Mouse (Mus musculus): ENCODE measurements around the gene Nova2.

Nova2 gene

GRCm38 (mm10) chr7:18926041-18926790 lies 528 bp downstream of the Nova2 start:
- DNase-seq = peak; percentile 63 to 68

GRCm38 (mm10) chr7:18926911-18927310 lies 1.2 kb downstream of the Nova2 start:
- no peak for DNase-seq

- peak; percentile 50 to 65 for DNase-seq
Measured at GRCm38 (mm10) chr7:18927759-18928158, 2.1 kb downstream of the Nova2 start.

DNA sequence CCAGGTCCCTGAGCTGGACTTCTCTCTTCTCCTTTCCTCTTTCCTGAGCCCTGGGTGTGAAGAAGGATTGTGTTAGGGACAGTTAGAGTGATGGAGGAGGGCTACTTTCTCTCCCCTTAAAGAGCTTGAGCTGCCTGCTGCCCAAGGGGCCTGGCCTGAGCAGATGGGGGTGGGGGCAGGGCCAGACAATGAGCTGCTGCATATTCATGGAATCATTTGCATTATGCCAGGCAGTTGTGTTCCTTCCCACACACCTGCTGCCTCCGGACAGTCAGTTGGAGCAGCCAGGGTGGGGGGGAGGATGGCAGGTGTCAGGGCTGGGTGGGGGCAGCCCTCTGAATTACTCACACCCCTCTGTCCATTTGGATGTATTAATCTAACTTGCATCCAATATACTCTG lies 16.7 kb downstream of the Nova2 start:
- DNase-seq = no peak

GRCm38 (mm10) chr7:18942815-18943214 lies 17.1 kb downstream of the Nova2 start:
- DNase-seq = no peak

DNA sequence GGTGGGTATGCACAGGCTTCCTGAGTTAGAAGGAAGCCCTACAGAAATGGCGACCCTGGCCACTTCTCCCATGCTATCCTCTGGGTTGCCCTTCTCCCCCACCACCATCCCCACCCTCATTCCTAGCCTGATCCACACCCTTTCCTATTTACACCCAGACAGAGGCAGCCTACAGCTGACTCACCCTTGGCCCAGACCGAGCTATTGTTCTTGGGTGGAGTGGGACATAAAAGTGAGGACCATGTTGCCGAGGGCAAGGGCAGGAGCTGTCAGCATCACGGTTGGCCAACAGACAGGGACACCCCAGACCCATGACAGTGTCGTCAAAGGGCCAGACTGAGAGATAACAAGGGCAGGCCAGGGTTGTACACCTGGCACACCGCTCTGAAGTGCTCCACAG lies 22.5 kb downstream of the Nova2 start:
- peak; percentile 72 to 87 for DNase-seq

DNA sequence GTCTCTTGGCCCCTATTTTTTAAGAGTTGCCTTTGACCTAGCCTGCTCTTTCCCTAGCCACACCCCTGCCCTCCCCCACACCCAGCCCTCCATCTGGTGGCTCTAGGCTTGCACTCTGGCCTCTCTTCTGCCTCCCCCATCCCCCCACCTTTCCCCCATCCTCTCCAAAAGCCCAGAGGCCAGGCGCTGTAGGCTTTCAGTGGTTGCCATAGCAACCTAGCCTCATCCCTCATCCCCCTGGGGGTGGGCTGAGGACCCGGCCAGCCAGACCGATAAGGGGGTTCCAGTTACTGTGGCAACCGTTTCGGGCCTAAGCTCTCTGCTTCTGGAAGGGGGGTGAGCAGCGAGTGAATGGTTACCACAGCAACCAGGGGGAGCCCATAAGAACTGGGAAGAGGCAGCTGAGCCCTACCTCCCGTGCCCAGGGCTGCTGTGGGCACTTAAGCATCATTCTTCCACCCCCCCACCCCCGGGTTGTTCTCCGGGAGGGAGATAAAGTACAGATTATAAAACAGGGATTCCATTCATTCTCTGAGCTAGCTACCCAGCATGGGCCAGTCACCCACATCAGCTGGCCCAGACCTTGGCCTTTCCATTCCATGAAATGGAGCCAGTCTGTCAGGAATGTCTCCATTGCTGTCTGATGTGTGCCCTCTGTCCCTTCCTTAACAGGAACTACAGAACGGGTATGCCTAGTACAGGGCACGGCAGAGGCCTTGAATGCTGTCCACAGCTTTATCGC lies 24.3 kb downstream of the Nova2 start:
- no peak for DNase-seq

- DNase-seq = peak in 1 of 2 experiments; percentile 13
Measured at GRCm38 (mm10) chr7:18950523-18951315, 25.0 kb downstream of the Nova2 start.

DNA sequence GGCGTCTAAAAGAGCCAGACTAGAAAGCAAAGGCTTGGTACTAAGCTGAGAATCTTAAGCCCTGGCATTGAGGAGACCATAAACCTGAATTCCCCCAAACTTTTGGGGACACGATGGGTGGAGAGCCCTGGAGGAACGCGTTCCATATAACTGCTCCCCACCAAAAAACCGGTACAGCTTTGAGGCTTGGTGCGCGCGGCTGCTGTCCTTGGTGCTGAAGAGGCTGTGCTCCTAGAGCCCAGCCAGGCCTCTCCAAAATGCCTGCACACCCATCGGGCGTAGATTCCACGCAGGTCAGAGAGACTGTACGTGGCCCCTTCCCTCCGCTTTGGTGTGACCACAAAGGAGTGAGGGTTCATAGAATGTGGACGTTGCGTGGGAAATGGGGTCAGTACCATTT lies 25.7 kb downstream of the Nova2 start:
- DNase-seq = peak; percentile 47 to 62

- peak; percentile 71 to 87 for DNase-seq
Measured at GRCm38 (mm10) chr7:18957569-18958383, 32.1 kb downstream of the Nova2 start.

DNA sequence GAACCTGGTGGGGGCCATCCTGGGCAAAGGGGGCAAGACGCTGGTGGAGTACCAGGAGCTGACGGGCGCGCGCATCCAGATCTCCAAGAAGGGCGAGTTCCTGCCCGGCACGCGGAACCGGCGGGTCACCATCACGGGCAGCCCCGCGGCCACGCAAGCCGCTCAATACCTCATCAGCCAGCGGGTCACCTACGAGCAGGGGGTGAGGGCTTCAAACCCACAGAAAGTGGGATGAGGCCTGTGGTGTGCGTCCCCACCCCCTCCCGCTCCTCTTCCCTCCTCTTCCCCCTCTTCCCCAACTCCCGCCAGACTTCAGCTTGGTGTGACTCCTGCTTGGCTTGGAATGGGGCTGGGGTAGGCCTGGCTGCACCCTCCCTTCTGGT lies 32.7 kb downstream of the Nova2 start:
- DNase-seq = no peak

GRCm38 (mm10) chr7:18959446-18959845 lies 33.8 kb downstream of the Nova2 start:
- DNase-seq = peak; percentile 72 to 73

DNA sequence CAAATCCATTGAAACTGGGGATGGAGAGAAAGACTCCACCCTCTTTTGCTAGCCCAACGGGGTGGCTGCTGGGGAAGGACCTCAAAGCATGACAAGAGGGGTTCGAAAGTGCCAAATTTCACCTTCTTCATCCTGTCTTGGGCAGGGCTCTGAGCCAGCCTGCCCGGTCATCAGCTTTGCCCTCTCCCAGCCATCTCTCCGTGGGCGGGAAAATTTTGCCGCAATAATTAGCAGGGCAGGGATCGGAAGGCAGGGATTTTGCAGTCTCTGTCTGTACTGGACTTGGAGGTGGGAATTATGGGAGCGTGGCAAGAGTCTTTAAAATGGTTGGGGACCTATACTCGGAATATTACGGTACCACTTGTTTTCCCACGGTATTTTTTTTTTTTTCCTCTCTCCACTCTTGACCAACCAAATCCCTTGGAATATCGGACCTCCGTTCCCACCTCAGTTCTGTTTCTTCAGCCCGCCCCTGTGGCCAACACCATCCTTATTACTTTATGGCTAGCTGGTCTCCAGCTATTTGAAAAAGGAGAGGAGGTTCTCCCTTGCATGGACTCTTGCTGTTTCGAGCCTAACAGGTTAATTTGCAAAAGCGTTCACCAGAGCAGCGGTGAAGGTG lies 36.6 kb downstream of the Nova2 start:
- DNase-seq = no peak

- no peak for DNase-seq
Measured at GRCm38 (mm10) chr7:18962795-18963194, 37.1 kb downstream of the Nova2 start.

- no peak for DNase-seq
Measured at GRCm38 (mm10) chr7:18963294-18963843, 37.7 kb downstream of the Nova2 start.

- no peak for DNase-seq
Measured at GRCm38 (mm10) chr7:18965312-18965711, 39.6 kb downstream of the Nova2 start.

- no peak for DNase-seq
Measured at GRCm38 (mm10) chr7:18967603-18968002, 41.9 kb downstream of the Nova2 start.

- DNase-seq = no peak
Measured at GRCm38 (mm10) chr7:18970956-18971355, 45.3 kb downstream of the Nova2 start.

DNA sequence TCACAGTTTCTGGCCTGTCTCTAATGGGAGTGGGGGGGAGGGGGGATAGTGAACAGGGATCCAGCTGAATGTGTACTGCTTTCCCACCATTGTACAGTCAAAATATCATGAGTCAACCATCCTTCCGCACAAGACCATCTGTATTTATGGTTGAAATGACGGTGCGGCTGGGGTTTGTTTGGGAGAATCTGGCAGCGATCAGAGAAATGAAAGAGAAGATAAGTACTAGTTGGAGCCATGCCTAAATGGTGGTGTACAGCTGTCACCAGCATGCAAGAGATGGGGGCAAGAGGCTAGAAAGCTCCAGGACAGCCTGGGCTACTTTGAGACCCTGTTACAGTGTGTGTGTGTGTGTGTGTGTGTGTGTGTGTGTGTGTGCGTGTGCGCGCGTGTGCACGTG lies 52.7 kb downstream of the Nova2 start:
- no peak for DNase-seq

DNA sequence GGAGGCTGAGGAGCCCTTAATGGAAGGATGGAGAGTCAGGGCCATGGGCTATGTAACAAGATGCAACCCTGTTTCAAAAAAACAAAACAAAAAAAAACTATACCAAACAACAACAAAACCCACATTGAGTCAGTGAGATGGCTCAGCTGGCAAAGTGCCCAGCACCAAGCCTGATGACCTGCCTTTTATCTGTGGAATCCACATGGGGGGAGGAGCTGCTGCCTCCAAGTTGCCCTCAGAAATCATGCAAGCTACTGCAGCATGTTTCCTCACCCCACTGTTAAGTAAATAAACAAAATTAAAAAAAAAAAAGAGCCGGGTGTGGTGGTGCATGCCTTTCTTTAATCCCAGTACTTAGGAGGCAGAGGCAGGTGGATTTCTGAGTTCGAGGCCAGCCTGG lies 60.8 kb downstream of the Nova2 start:
- DNase-seq = no peak

DNA sequence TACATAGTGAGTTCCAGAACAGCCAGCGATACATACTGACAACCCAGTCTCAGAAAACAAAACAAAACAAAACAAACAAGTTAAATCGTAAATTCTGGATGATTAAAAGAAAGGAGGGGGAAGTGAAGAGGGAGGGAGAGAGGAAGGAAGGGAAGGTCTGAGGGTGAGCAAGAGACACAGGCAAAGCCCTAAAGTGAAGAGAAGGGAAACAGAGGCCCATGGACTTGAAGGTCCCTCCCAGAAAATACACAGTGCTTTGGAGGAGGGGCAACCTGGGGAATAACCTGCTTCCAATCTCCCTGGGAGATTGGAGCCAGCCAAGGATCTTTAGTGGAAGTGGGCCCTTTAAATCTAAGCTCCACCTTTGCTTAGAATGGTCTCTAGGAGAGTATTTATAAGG lies 61.4 kb downstream of the Nova2 start, which contains the start of gene Nanos2:
TSS of gene Nanos2 (plus strand) at position 301 of the 400 bp plus-strand sequence.
- DNase-seq = no peak

- DNase-seq = no peak
Measured at GRCm38 (mm10) chr7:18987747-18988146, 62.1 kb downstream of the Nova2 start.
